Mouse (Mus musculus) liver, embryonic 14.5 days (tissue): ENCODE measurements around the gene Itpa.
A peak's percentile ranks its signal among the peaks of the same experiment; 100 is the strongest.

Source experiments
- CTCF ChIP-seq: IDR thresholded peaks from 2 replicates; pipeline ENCODE4 v1.5.1; 2016; ENCODE audit warnings: antibody characterized with exemption, low read depth, control low read depth
- EP300 ChIP-seq: IDR thresholded peaks from 2 replicates; pipeline ENCODE4 v1.6.1; 2016; ENCODE audit warnings: antibody characterized with exemption, low read depth

DNA sequence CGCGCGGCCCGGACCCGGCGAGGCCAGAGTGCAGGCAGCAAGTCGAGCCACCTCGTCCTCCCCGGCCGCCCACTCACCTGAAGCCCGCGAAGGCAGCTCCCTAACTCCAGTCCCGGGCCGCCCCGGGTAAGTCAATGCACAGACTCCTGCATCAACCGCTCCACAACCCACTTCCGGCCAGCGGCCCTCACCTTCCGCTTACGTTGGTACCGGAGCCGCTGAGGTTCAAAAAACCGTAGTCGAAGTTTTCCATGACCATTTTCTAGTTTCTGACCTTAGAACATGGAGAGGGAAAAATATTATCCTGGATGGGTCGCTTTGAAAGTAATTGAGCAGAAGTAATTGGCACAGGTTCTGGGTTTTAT, 37.6 kb upstream of the Itpa start, which contains the start of the genes Fastkd5 and Ubox5:
- TF ChIP-seq EP300: peak; percentile 51
- no peak for TF ChIP-seq CTCF
